Mouse (Mus musculus) cortical plate, adult 2 months (tissue): ENCODE results near the gene Il18bp. TPM values are rescaled to one million over a fixed set of nuclear protein-coding genes. Genes with fewer than 3 reads are reported as not detected.
"Not testable (repeated sequence)": the region's sequence is repeated elsewhere in the genome, so short reads cannot be mapped to it uniquely, and the experiment has no call there.

Experiments
- H3K27ac ChIP-seq: fragments of 200-500 bp; 2 replicates; pipeline ENCODE4 v1.5.1; 2012; ENCODE audit warnings: low read length, control low read depth, inconsistent platforms; ENCODE audit not compliant: insufficient read depth
- H3K4me1 ChIP-seq: fragments of 200-500 bp; 2 replicates; pipeline ENCODE4 v1.6.1; 2011; ENCODE audit warnings: low read length; ENCODE audit not compliant: control insufficient read depth, insufficient read depth
- H3K4me3 ChIP-seq: fragments of 200-500 bp; 2 replicates; pipeline ENCODE4 v1.5.1; 2011; ENCODE audit warnings: mild to moderate bottlenecking, low read length, control low read depth; ENCODE audit not compliant: insufficient read depth
- CTCF ChIP-seq: fragments of 200-500 bp; IDR thresholded peaks from 2 replicates; pipeline ENCODE4 v1.5.1; 2011; ENCODE audit warnings: mild to moderate bottlenecking, control low read depth, low read length; ENCODE audit not compliant: insufficient read depth; ENCODE audit errors: extremely low read depth
- POLR2A ChIP-seq: fragments of 200-500 bp; IDR thresholded peaks from 2 replicates; pipeline ENCODE4 v1.6.1; 2011; ENCODE audit warnings: mild to moderate bottlenecking, low read length, control low read depth; ENCODE audit not compliant: insufficient read depth; ENCODE audit errors: extremely low read depth
- polyA plus RNA-seq: library from polyadenylated mRNA; depleted of rRNA; stranded (reverse); fragments of >200 nt; gene quantifications from 2 replicates; pipeline ENCODE4 v1.2.3, GENCODE M21; 2012; rRNA removed

Il18bp gene
- 11.8 and 12.7 TPM in 2 replicates for polyA plus RNA-seq

DNA sequence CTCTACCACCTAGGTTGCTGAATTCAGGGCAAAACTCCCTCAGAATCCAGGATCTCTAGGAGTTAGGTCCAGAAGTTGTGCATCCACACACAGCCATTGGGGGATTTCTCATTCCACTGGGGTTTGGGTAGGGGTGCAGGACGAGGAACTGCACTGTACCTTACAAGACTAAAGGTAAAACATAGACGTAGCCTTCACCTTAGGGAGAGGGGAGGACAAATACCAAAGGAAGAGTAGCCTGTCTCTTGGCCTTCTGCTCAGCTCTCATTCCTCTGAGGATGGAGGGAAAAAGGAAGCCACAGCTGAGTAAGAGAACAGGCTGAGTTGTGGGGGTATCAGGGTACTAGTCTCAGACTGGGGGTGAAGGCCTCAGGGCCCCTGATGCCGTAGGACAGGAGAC lies at the start of gene Il18bp:
Gene Il18bp, minus strand, starts transcription at position 101 of the 400 bp plus-strand sequence.
- TF ChIP-seq POLR2A, result no peak
- TF ChIP-seq CTCF, result no peak
- H3K27ac ChIP-seq, result 0 out of 2 replicates have a peak within 1 kb of the TSS, but pooled peaks have one; percentile 17
- peaks cover 1% of the 10 kb centered on the region; the same call in 1 of the 2 replicates for H3K4me1 ChIP-seq
- no peak within 1 kb of the TSS for H3K4me3 ChIP-seq

DNA sequence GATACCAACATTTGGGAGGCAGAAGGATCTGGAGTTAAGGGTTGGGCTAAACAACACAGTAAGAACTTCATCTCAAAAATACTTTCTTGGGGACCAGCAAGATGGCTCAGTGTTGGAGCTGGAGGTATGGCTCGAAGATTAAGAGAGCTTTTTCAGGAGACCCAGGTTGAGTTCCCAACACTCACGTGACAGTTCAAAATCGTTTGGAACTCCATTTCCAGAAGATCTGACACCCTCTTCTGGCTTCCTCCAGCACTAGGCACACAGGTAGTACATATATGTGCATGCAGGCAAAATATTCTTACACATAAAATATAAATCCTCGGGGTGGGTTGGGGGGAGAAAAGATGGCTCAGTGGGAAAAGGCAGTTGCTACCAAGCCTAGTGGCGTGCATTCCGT lies 47.9 kb upstream of the Il18bp start:
- Histone ChIP-seq H3K27ac (no peak overlapping the region), H3K4me3 (peak overlapping the region; percentile 60; the same call in 1 of the 2 replicates), H3K4me1 (peaks cover 3% of the 10 kb centered on the region; the same call in 1 of the 2 replicates)
- TF ChIP-seq CTCF, result no peak
- no peak for TF ChIP-seq POLR2A

- Histone ChIP-seq H3K4me1 (peaks cover 3% of the 10 kb centered on the region; the same call in 1 of the 2 replicates), H3K27ac (peak within 1 kb of the TSS; percentile 51), H3K4me3 (peak within 1 kb of the TSS; percentile 60)
- peak; percentile 47 for TF ChIP-seq POLR2A
- no peak for TF ChIP-seq CTCF
Measured at GRCm38 (mm10) chr7:102065046-102065891, 46.8 kb upstream of the Il18bp start, which contains the start of the genes Rnf121, Xndc1 and Xntrpc. Gene Rnf121 (minus strand): TSS chr7:102065469. Gene Xndc1 (plus strand): TSS chr7:102065511. Gene Xntrpc (plus strand): TSS chr7:102065713.

- no peak for TF ChIP-seq CTCF
- TF ChIP-seq POLR2A, result no peak
- peak overlapping the region; percentile 60 for H3K4me3 ChIP-seq
- H3K4me1 ChIP-seq, result peaks cover 3% of the 10 kb centered on the region; the same call in 1 of the 2 replicates
- H3K27ac ChIP-seq, result peak overlapping the region; percentile 51
Measured at GRCm38 (mm10) chr7:102064655-102065045, 46.2 kb upstream of the Il18bp start.

GRCm38 (mm10) chr7:102063891-102064290 lies 45.4 kb upstream of the Il18bp start:
- H3K27ac ChIP-seq, result no peak overlapping the region
- H3K4me3 ChIP-seq, result peak overlapping the region; percentile 60
- H3K4me1 ChIP-seq, result peaks cover 3% of the 10 kb centered on the region; the same call in 1 of the 2 replicates
- TF ChIP-seq CTCF (no peak), POLR2A (no peak)

DNA sequence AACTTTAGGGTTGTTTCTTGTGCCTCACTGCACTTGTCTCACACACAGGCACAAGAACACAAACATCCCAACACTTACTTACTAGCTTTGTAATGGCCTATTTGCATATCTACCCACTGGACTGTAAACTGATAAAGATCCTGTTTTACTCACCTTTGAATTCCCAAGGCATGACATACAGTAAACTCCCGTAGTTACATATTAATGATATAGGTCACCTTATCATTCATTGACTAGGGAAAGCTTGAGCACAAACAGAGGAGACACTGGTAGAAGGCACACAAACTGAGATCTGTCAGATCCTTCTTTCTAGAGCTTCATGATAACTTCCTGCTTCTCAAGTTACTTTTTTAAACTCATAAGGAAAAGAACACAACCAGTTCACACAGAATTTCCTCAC lies 43.7 kb upstream of the Il18bp start:
- TF ChIP-seq POLR2A, result no peak
- no peak for TF ChIP-seq CTCF
- H3K4me1 ChIP-seq, result peaks cover 3% of the 10 kb centered on the region; the same call in 1 of the 2 replicates
- H3K27ac ChIP-seq, result no peak overlapping the region
- H3K4me3 ChIP-seq, result no peak overlapping the region

GRCm38 (mm10) chr7:102061353-102061752 lies 42.9 kb upstream of the Il18bp start:
- peaks cover 3% of the 10 kb centered on the region; the same call in 1 of the 2 replicates for H3K4me1 ChIP-seq
- H3K27ac ChIP-seq, result no peak overlapping the region
- H3K4me3 ChIP-seq, result no peak overlapping the region
- no peak for TF ChIP-seq POLR2A
- TF ChIP-seq CTCF, result no peak

DNA sequence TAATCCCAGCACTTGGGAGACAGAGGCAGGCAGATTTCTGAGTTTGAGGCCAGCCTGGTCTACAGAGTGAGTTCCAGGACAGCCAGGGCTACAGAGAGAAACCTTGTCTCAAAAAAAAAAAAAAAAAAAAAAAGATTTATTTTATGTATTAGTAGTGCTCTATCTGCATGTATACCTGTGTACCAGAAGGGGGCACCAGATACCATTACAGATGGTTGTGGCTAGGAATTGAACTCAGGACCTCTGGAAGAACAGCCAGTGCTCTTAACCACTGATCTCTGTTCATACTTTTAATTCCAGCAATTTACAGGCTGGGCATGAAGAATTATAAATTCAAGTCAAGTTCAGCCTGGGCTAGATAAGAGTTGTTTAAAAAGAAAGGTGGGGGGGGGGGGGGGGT lies 30.0 kb upstream of the Il18bp start:
- 0 out of 2 replicates have a peak, but pooled peaks have one; percentile 1 for TF ChIP-seq CTCF
- not testable (repeated sequence) for H3K27ac ChIP-seq, H3K4me3 ChIP-seq, H3K4me1 ChIP-seq

GRCm38 (mm10) chr7:102042314-102042713 lies 23.8 kb upstream of the Il18bp start:
- TF ChIP-seq CTCF (no peak), POLR2A (no peak)
- H3K4me1 ChIP-seq, result peaks cover 1% of the 10 kb centered on the region; the same call in 1 of the 2 replicates
- H3K4me3 ChIP-seq, result no peak overlapping the region
- H3K27ac ChIP-seq, result no peak overlapping the region

DNA sequence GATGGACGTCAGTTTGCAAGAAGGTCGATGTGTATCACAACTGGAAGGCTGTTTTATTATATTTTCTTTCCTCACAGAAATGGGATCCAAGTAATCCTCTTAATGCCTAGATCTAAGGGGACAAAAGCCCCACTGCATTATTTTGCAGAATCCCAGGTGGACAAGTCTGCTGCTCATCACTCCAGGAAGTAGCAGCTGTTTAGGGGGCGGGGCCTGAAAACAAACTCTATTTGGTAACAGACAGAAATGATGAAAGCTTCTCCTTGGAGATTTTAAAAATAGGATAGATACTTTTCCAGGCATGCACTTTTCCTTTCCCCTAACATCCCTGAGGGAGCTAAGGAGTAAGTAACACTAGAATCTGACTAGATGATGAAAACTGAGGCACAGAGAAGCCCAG lies 18.8 kb upstream of the Il18bp start:
- H3K27ac ChIP-seq, result peak overlapping the region; percentile 5; the same call in 1 of the 2 replicates
- no peak overlapping the region for H3K4me3 ChIP-seq
- H3K4me1 ChIP-seq, result peaks cover 3% of the 10 kb centered on the region
- TF ChIP-seq CTCF (no peak), POLR2A (no peak)
